Mouse (Mus musculus): ENCODE measurements at regions not wholly inside any gene's neighbourhood (a gene's known extent, or its start where the extent isn't known, plus 50 kb on each side); places are given as distances from the start of the nearest gene placed in this dataset.

- no peaks in the 10 kb centered on the region for H3K4me1 ChIP-seq
- no peaks in the 10 kb centered on the region for H3K27me3 ChIP-seq
- H3K36me3 ChIP-seq: no peaks in the 10 kb centered on the region
- H3K9me3 ChIP-seq (replicated peaks): no peaks in the 10 kb centered on the region
- no peak overlapping the region for H3K9ac ChIP-seq
- H3K4me3 ChIP-seq: no peak overlapping the region
- no peak for ATAC-seq (ENCODE audit: low FRiP score)
- 85% methylated on average over 1 of the region's 1 CpGs for WGBS
- no peak overlapping the region for H3K27ac ChIP-seq
- no peak overlapping the region for H3K4me2 ChIP-seq (replicated peaks)
These were observed 479.1 kb upstream of the Pou3f4 start for GRCm38 (mm10) chrX:110335013-110335412.
